Mouse (Mus musculus) megakaryocyte, adult 5-6 weeks (primary cell): ENCODE data around the gene Nek6. TPM values are rescaled to one million over a fixed set of nuclear protein-coding genes. Genes with fewer than 3 reads are reported as not detected.

Experiments used
- ATAC-seq: 2 replicates; pipeline ENCODE4 v1.8.0; 2016; ENCODE audit warnings: mild to moderate bottlenecking, inconsistent platforms; ENCODE audit not compliant: poor library complexity, severe bottlenecking
- total RNA-seq, 2 experiments: library from RNA; stranded (forward) in 1 of 2; stranded (reverse) in 1 of 2; fragments of 153-499, 151-499 nt in 1 of 2; fragments of 221-1000, 200-1000 nt in 1 of 2; gene quantifications; 2 replicates each; pipeline versions ENCODE4 v1.2.3 to v1.2.4; 2015 to 2017

The Nek6 gene
- total RNA-seq, 2 experiments from 2014 or later, result 1.9 to 4.1 TPM

DNA sequence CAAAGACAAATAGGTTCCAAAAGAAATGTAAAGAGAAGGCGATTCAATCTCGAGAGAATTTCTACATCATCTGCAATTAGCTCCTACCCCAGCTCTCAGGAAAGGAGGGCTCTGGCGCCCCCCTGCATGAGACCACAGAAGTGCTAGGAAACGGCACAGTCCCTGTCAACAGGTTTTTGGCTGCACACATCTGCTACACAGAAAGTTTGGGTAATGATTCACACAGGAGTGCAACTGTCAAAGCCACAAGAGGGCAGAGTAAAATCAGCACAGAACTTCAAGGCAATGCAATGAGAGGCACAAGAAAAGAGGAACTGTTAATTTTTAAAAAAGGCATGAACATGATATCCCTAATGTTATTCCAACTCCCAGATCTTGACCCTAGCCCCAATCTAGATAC, 104.6 kb downstream of the Nek6 start:
- ATAC-seq, result peak; percentile 73

DNA sequence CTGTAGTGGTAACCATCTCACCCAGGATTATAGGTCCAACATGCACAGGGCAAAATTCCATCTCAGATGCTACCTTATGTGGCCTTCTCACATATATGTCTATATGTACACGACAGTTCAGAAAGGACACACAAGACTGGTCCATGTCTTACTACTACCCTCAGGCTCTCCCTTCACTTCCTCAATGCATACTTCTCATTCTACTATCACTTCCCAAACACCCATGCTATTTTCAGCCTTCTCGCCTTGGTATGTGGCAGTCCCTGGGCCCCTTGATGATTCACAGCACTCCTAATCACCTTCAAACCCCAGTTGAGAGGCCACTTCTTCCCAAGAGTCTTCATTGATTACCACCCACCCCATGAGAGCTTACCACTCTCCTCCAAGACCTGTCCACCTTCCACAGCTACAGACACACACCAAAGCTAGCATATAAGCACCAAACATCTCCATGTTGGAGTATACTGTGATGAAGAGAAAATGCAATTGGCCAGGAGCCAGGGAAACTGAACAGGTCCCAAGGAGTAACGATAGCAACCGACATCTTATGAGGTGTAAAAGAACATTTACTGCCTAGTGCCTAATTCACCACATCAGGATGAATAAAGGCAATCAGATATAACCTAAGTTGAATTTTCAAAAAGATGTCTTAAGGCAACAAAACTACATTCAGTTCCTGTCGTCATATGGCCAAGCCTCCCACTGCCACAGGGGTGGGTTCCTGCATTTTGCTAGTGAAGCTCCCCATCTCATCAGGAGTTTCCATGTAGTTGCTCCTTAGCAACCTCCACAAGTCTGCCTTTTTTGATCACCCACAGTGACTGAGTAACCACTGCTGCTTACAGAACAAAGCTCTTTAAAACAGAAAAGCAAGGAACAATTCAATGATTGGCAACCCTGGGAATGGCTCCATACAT, 105.8 kb downstream of the Nek6 start:
- peak; percentile 62 for ATAC-seq

DNA sequence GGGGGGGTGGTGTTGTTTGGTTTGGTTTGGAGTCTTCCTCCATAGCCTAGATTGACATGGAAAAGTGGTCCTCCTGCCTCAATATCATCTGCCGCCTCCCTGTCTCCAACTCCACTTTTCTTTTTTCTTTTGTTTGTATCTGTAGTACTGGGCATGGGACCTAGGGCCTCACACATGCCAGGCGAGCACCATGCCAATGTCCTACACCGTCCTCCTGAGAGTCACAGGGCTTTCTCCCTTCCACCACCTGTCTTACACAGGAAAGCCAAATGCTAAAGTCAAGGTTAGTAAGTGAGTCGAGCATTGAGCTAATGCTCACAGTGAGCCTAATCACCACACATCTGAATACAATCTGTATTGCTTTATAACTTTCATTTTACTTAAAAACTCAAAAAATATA, 108.3 kb downstream of the Nek6 start:
- ATAC-seq, result no peak

DNA sequence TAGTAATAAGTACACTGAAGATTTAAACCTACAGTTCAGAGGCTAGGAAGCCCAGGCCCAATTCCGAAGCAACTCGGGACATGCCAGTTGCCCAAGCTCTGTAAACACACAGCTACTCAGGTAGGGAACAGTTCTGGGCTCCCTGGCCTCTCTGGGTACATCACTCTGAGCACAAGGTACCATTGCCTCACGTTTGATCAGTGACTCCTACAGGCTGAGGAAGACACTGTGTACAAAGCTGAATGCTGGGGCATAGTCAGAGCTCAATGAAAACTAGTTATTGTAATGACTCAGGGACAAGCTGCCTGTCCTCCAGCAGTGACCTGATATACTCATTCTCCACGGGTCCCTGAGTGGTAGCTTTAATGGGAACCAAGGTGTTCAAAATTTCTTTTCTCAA, 109.6 kb downstream of the Nek6 start:
- ATAC-seq, result no peak

DNA sequence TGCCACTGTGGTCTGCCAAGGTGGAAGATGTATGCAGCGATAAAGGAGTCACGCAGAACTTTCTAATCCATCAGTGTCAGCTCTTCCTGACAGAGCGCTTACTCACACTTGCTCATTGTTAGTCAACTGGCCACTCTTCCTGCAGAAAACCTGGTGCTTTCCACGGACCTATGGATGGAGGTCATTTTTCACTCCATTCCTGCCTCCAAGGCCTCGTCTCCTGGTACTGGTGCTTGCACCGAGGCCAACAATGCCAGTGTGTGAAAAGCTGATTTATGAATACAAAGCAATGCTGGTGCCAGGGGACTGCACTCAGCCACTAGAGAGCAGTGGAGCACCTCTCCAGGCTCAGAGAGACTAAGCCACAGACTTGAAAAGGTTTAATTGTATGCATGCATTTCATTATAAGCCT, 110.2 kb downstream of the Nek6 start:
- no peak for ATAC-seq

DNA sequence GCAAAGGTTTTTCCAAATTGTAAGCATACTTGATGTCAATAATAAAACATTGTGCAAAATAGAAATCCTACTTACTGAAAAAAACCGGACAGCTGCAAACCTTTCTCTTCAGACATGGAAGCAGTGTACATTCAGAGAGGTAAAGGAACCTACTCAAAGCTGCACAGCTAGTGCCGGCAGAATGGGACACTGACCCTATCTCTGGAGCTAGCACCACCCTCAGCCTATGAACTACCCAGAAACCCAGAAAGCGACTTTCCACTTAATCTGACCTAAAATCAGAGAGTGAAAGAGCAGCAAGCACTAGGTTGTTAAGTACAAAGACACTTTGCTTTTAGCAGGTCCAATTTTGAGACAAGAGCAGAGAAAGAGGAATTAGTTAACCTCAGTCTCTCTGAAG, 112.0 kb downstream of the Nek6 start:
- ATAC-seq, result no peak

DNA sequence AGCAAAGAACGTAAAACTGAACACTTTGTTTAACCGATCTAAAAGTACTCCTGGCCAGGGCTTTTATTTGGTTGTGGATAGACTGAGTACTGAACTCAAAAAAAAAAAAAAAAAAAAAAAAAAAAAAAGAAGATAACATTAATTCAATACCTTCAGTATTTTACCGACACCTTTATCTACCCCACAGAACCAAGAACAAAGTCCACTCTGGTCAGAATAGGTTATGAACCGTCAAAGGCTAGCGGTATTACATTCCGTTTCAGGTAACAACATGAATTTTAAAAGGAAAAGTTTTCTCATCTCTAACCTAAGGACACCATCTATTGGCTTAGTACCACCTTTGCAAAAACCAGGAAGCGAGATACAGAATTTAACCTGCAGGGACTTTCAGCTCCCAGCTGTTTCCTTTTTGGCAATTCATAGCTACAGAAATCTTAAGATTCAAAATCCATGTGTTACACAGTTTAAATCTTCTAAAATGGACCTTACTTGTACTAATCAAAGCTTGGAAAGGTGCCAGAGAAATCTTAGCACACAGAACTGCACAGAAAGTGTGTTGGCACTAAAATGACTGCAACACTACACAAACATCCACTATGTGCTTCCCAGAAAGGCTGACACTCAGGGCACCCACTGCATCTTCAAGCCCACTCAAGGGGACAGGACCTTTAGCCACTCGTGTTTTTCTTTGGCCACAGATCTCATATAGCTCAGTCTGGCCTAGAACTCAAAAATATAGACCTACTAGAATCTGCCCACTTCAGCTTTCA, 112.6 kb downstream of the Nek6 start:
- no peak for ATAC-seq

DNA sequence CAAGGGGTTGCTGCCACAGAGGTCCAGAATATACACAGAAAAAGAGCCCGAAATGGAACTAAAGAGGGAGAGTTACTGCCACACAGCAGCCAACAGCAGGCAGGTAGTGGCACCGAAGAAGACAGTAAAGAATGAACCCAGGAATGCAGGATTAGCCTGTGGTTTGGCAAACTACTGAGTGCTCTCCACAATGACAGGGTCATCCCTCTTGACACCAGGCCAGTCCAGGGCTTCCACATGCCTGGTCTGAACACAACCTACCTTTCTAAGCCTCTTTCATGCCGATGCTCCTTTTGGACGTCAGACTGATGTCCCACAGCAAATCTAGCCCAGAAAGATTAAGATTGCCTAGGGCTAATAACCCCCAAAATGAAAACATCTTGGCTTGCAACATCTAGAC, 117.4 kb downstream of the Nek6 start:
- no peak for ATAC-seq

DNA sequence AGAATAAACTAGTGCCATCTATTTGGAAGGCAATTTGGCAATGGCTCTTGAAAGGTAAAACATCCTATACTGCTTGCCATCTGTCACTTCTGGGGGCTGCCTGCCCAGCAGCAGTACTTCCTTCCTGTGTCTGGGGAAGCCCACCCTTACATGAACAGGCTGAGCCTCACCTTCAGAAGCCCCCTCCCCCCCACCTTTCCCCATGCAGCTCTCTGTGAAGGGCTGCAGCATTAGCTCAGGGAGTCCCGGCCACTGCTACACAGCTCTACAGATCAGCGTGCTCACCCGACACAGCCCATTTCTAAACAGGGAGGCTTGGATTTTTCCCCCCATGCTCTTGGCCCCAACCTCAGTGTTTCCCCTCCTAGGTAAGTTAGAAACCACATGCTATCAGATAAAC, 118.0 kb downstream of the Nek6 start:
- ATAC-seq, result no peak

DNA sequence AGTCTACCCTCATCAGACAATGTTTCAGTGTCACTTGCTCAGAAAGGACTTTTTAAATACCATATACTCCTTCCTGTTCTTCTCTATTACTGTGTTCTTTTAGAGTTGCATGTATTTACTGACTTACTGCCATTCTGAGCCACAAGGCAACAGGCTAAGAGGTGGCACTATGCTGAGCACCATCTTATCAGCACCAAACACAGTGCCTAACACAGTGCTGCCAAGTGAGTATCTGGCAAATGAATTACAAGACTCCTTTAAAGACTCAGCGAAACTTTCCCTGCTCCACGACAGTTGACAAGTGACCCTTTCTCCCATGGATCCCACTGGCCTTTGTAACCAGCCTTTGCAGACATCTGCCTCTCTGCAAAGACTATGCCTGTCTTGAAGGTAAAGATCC, 119.1 kb downstream of the Nek6 start:
- ATAC-seq, result no peak

DNA sequence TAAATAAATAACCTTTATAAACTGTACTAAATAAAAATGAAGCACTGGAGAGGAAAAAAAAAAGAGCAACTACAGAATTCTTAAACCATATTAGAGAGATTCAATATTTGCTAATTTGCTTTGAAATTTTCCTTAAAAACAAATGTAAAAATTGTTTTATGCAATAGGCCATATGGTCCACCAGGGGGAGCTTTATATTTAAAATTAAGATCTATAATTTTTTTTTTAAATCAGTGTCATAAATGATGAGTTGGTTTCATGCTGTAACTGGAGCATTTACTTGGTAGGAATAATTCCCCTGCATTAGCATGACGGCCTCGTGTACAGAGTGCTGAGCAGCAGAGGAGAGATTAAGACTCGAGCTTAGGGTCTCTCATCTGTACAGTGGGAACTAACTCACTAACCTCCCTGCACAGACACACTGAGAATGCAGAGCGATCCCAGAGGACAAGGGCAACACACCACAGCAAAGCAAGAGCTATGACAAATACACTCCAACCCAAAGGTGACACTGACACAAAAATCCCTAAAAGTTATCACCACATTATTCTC, 126.3 kb downstream of the Nek6 start:
- ATAC-seq, result no peak

DNA sequence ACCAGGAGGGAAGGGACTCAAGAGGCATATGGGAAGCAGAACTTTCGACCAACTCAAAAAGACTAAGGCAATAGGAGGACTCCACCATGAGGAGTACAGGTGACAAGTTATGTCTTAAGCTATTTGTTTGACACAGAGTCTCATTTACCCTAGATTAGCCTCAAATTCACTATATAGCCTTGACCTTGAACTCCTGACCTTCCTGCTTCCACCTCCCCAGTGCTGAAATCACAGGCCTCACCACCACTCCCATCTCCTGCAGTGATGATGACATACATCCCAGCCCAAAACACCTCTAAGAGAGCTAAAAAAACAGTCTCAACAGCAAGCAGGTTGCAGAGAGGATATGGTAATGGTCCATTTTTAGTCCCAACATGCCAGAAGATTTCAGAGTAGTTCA, 130.3 kb downstream of the Nek6 start:
- no peak for ATAC-seq

DNA sequence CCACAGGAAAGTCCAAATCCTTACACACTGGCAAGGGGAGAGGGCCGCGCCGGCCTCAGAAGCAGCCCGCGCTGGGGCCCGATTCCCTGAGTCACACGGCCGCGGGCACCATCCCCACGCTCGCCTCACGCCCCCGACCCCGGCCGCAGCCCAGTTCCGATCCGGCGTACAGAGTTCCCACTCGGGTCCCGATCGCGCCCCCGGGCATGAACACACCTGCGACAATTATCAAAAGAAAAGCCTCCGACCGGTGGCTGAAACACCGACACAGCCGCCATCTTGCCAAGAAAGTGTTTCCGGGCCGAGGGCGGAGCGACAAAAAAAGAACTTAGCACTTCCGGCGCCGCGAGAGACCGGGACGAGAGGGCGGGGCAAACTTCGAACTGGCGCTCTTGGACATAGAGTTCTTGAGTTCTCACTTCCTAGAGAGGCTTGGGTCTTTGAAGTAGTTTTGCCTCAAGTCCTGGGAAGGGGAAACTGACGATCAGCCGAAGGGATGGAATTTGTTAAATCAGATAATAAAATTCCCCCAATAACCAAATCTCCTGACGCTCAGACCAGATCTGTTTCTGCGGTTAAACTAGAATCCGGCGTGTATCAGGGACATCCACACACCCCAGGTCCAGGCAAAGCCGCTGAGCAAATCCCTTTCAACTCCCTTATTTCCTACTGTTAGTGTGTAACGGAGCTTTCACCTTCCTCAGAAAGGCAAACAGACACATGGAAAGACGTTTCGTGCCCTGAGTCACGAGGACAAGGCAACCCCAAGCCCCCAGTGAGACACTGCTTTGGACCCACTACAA, 132.4 kb downstream of the Nek6 start, which contains the start of gene Psmb7:
Psmb7 (minus strand) TSS at position 463 of the 803 bp plus-strand sequence.
- ATAC-seq, result peak; percentile 98

Other genes starting within 250 kb of the Nek6 start
- 32.1 and 36.8 TPM in 2 replicates for gene Dennd1a, start 224.3 kb upstream of the Nek6 start, total RNA-seq (2015)
- gene Dennd1a, start 224.3 kb upstream of the Nek6 start, total RNA-seq (2017), result 31.9 and 35.0 TPM in 2 replicates
- 0.18 and 1.0 TPM in 2 replicates for gene Lhx2, start 172.4 kb upstream of the Nek6 start, total RNA-seq (2015)
- not detected in 2 replicates for gene Lhx2, start 172.4 kb upstream of the Nek6 start, total RNA-seq (2017)
- gene Psmb7, start 132.4 kb downstream of the Nek6 start, total RNA-seq (2015), result 193 and 197 TPM in 2 replicates
- gene Psmb7, start 132.4 kb downstream of the Nek6 start, total RNA-seq (2017), result 237 and 268 TPM in 2 replicates
- not detected in 2 replicates for gene Nr5a1, start 202.9 kb downstream of the Nek6 start, total RNA-seq (2015)
- not detected in 2 replicates for gene Nr5a1, start 202.9 kb downstream of the Nek6 start, total RNA-seq (2017)